Mouse (Mus musculus): ENCODE measurements at regions not wholly inside any gene's neighbourhood (a gene's known extent, or its start where the extent isn't known, plus 50 kb on each side); places are given as distances from the start of the nearest gene placed in this dataset.

- H3K9me3 ChIP-seq (replicated peaks; ENCODE audit: control insufficient read depth, low read length) = no peaks in the 10 kb centered on the region
- H3K4me3 ChIP-seq (ENCODE audit: low read depth, low read length) = no peak overlapping the region
- H3K9ac ChIP-seq (replicated peaks; ENCODE audit: low read length) = no peak overlapping the region
- no peak overlapping the region for H3K27ac ChIP-seq (replicated peaks; ENCODE audit: low read depth, low read length)
- peak; percentile 13 for DNase-seq (ENCODE audit: low spot score)
- H3K4me2 ChIP-seq (ENCODE audit: low read depth, low read length) = no peak overlapping the region
- H3K27me3 ChIP-seq (ENCODE audit: control insufficient read depth, insufficient read depth, low read length) = no peaks in the 10 kb centered on the region
- H3K4me1 ChIP-seq (ENCODE audit: control insufficient read depth, insufficient read depth, low read length) = no peaks in the 10 kb centered on the region
- ATAC-seq (replicated peaks; ENCODE audit: insufficient number of reproducible peaks, low FRiP score, low TSS enrichment, low read depth) = no peak
- no peaks in the 10 kb centered on the region for H3K36me3 ChIP-seq (replicated peaks; ENCODE audit: control insufficient read depth, insufficient read depth, low read depth, low read length)
These were observed 1188.4 kb upstream of the Nr2f1 start for GRCm38 (mm10) chr13:79387928-79388327.

GRCm38 (mm10) chr13:79341494-79341893 is 1141.9 kb upstream of the Nr2f1 start:
- Histone ChIP-seq H3K9ac (replicated peaks; ENCODE audit: low read length) (no peak overlapping the region), H3K4me2 (ENCODE audit: low read depth, low read length) (no peak overlapping the region), H3K4me1 (ENCODE audit: control insufficient read depth, insufficient read depth, low read length) (no peaks in the 10 kb centered on the region), H3K27me3 (ENCODE audit: control insufficient read depth, insufficient read depth, low read length) (no peaks in the 10 kb centered on the region), H3K36me3 (replicated peaks; ENCODE audit: control insufficient read depth, insufficient read depth, low read depth, low read length) (no peaks in the 10 kb centered on the region), H3K27ac (replicated peaks; ENCODE audit: low read depth, low read length) (no peak overlapping the region), H3K4me3 (ENCODE audit: low read depth, low read length) (no peak overlapping the region), H3K9me3 (replicated peaks; ENCODE audit: control insufficient read depth, low read length) (no peaks in the 10 kb centered on the region)
- DNase-seq (ENCODE audit: low spot score) (no peak), ATAC-seq (replicated peaks; ENCODE audit: insufficient number of reproducible peaks, low FRiP score, low TSS enrichment, low read depth) (no peak)
- 68% methylated on average over 8 of the region's 8 CpGs for WGBS

DNA sequence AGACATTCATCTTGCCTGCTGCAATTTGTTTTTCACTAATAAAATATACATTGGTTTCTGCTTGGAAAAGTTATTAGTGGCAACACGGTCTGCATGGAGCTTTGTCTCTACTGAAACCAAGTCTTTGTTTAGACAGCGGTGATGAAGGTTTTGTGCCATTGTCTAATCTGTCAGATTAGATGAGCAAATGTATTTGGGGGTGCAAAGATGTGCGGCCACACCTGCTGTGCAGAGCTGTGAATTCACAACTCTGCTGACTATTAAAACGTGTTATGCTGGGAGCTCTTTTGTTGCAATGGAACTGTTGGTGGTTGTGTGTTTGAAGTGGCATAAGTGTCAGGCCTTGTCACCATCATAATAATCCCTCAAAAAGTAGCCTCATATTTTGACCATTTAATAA is 1140.9 kb upstream of the Nr2f1 start:
- Histone ChIP-seq H3K9me3 (replicated peaks; ENCODE audit: control insufficient read depth, low read length) (no peaks in the 10 kb centered on the region), H3K36me3 (replicated peaks; ENCODE audit: control insufficient read depth, insufficient read depth, low read depth, low read length) (no peaks in the 10 kb centered on the region), H3K9ac (replicated peaks; ENCODE audit: low read length) (no peak overlapping the region), H3K4me3 (ENCODE audit: low read depth, low read length) (no peak overlapping the region), H3K4me1 (ENCODE audit: control insufficient read depth, insufficient read depth, low read length) (no peaks in the 10 kb centered on the region), H3K27me3 (ENCODE audit: control insufficient read depth, insufficient read depth, low read length) (no peaks in the 10 kb centered on the region), H3K27ac (replicated peaks; ENCODE audit: low read depth, low read length) (no peak overlapping the region), H3K4me2 (ENCODE audit: low read depth, low read length) (no peak overlapping the region)
- DNase-seq (ENCODE audit: low spot score) (no peak), ATAC-seq (replicated peaks; ENCODE audit: insufficient number of reproducible peaks, low FRiP score, low TSS enrichment, low read depth) (no peak)
- 72% methylated on average over 4 of the region's 4 CpGs for WGBS

- Histone ChIP-seq H3K4me3 (ENCODE audit: low read depth, low read length) (no peak overlapping the region), H3K9ac (replicated peaks; ENCODE audit: low read length) (no peak overlapping the region), H3K4me2 (ENCODE audit: low read depth, low read length) (no peak overlapping the region), H3K36me3 (replicated peaks; ENCODE audit: control insufficient read depth, insufficient read depth, low read depth, low read length) (no peaks in the 10 kb centered on the region), H3K9me3 (replicated peaks; ENCODE audit: control insufficient read depth, low read length) (no peaks in the 10 kb centered on the region), H3K27ac (replicated peaks; ENCODE audit: low read depth, low read length) (no peak overlapping the region), H3K4me1 (ENCODE audit: control insufficient read depth, insufficient read depth, low read length) (no peaks in the 10 kb centered on the region), H3K27me3 (ENCODE audit: control insufficient read depth, insufficient read depth, low read length) (no peaks in the 10 kb centered on the region)
- no peak for DNase-seq (ENCODE audit: low spot score)
- ATAC-seq (replicated peaks; ENCODE audit: insufficient number of reproducible peaks, low FRiP score, low TSS enrichment, low read depth) = no peak
- 42% methylated on average over 4 of the region's 4 CpGs for WGBS
These were observed 1140.2 kb upstream of the Nr2f1 start for GRCm38 (mm10) chr13:79339793-79340192.

GRCm38 (mm10) chr13:79320146-79320545 is 1120.6 kb upstream of the Nr2f1 start:
- H3K9ac ChIP-seq (replicated peaks; ENCODE audit: low read length) = no peak overlapping the region

DNA sequence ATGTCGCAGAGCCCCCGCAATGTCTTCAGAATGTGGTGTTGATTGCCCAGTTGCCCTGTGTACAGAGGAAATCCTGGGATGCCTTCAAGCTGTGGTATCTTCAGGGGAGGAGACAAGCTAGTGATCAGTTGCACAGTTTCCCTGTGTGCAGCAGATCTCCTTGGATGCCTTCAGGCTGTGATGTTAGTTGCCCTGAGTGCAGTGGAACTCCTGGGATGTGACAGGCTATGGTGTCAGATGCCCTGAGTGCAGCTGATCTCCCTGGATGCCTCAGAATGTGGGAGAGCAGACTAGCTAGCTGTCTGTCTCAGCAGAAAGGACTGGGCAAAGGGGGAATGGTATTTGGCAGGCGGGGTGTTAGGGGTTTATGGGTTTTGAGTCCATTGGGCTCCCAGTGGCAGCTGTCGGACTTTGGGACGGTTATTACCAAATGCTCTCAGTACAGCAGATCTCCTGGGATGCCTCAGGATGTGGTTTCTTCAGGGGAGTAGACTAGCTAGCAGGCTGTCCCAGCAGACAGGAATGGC is 1110.1 kb upstream of the Nr2f1 start:
- H3K27me3 ChIP-seq (ENCODE audit: control insufficient read depth, insufficient read depth, low read length) = no peaks in the 10 kb centered on the region
- H3K9me3 ChIP-seq (replicated peaks; ENCODE audit: control insufficient read depth, low read length) = no peaks in the 10 kb centered on the region
- ATAC-seq (replicated peaks; ENCODE audit: insufficient number of reproducible peaks, low FRiP score, low TSS enrichment, low read depth) = no peak
- no peaks in the 10 kb centered on the region for H3K36me3 ChIP-seq (replicated peaks; ENCODE audit: control insufficient read depth, insufficient read depth, low read depth, low read length)
- no peak overlapping the region for H3K9ac ChIP-seq (replicated peaks; ENCODE audit: low read length)
- H3K27ac ChIP-seq (replicated peaks; ENCODE audit: low read depth, low read length) = no peak overlapping the region
- 79% methylated on average over 5 of the region's 5 CpGs for WGBS
- H3K4me3 ChIP-seq (ENCODE audit: low read depth, low read length) = no peak overlapping the region
- no peaks in the 10 kb centered on the region for H3K4me1 ChIP-seq (ENCODE audit: control insufficient read depth, insufficient read depth, low read length)
- DNase-seq (ENCODE audit: low spot score) = no peak
- H3K4me2 ChIP-seq (ENCODE audit: low read depth, low read length) = no peak overlapping the region

More at GRCm38 (mm10) chr13:79320146-79320545, 1120.6 kb upstream of the Nr2f1 start:
- no peak for DNase-seq (ENCODE audit: low spot score)
- Histone ChIP-seq H3K4me3 (ENCODE audit: low read depth, low read length) (no peak overlapping the region), H3K4me2 (ENCODE audit: low read depth, low read length) (no peak overlapping the region), H3K9me3 (replicated peaks; ENCODE audit: control insufficient read depth, low read length) (no peaks in the 10 kb centered on the region), H3K36me3 (replicated peaks; ENCODE audit: control insufficient read depth, insufficient read depth, low read depth, low read length) (no peaks in the 10 kb centered on the region), H3K27me3 (ENCODE audit: control insufficient read depth, insufficient read depth, low read length) (no peaks in the 10 kb centered on the region), H3K27ac (replicated peaks; ENCODE audit: low read depth, low read length) (no peak overlapping the region), H3K4me1 (ENCODE audit: control insufficient read depth, insufficient read depth, low read length) (no peaks in the 10 kb centered on the region)
- 19% methylated on average over 2 of the region's 2 CpGs for WGBS
- ATAC-seq (replicated peaks; ENCODE audit: insufficient number of reproducible peaks, low FRiP score, low TSS enrichment, low read depth) = no peak

- ATAC-seq (replicated peaks; ENCODE audit: insufficient number of reproducible peaks, low FRiP score, low TSS enrichment, low read depth) (0 out of 2 replicates have a peak, but pooled peaks have one; percentile 56), DNase-seq (ENCODE audit: low spot score) (peak; percentile 23)
- no peak overlapping the region for H3K4me3 ChIP-seq (ENCODE audit: low read depth, low read length)
- H3K9ac ChIP-seq (replicated peaks; ENCODE audit: low read length) = no peak overlapping the region
- 53% methylated on average over 6 of the region's 6 CpGs for WGBS
- no peaks in the 10 kb centered on the region for H3K36me3 ChIP-seq (replicated peaks; ENCODE audit: control insufficient read depth, insufficient read depth, low read depth, low read length)
- no peaks in the 10 kb centered on the region for H3K9me3 ChIP-seq (replicated peaks; ENCODE audit: control insufficient read depth, low read length)
- H3K27ac ChIP-seq (replicated peaks; ENCODE audit: low read depth, low read length) = no peak overlapping the region
- H3K27me3 ChIP-seq (ENCODE audit: control insufficient read depth, insufficient read depth, low read length) = no peaks in the 10 kb centered on the region
- no peak overlapping the region for H3K4me2 ChIP-seq (ENCODE audit: low read depth, low read length)
- no peaks in the 10 kb centered on the region for H3K4me1 ChIP-seq (ENCODE audit: control insufficient read depth, insufficient read depth, low read length)
These were observed 1097.7 kb upstream of the Nr2f1 start for GRCm38 (mm10) chr13:79297225-79297710.

- Histone ChIP-seq H3K27ac (replicated peaks; ENCODE audit: low read depth, low read length) (no peak overlapping the region), H3K9me3 (replicated peaks; ENCODE audit: control insufficient read depth, low read length) (no peaks in the 10 kb centered on the region), H3K27me3 (ENCODE audit: control insufficient read depth, insufficient read depth, low read length) (no peaks in the 10 kb centered on the region), H3K4me3 (ENCODE audit: low read depth, low read length) (no peak overlapping the region), H3K36me3 (replicated peaks; ENCODE audit: control insufficient read depth, insufficient read depth, low read depth, low read length) (no peaks in the 10 kb centered on the region), H3K4me2 (ENCODE audit: low read depth, low read length) (no peak overlapping the region), H3K9ac (replicated peaks; ENCODE audit: low read length) (no peak overlapping the region), H3K4me1 (ENCODE audit: control insufficient read depth, insufficient read depth, low read length) (no peaks in the 10 kb centered on the region)
- WGBS = 91% methylated on average over 1 of the region's 1 CpGs
- DNase-seq (ENCODE audit: low spot score) (no peak), ATAC-seq (replicated peaks; ENCODE audit: insufficient number of reproducible peaks, low FRiP score, low TSS enrichment, low read depth) (no peak)
These were observed 1088.5 kb upstream of the Nr2f1 start for GRCm38 (mm10) chr13:79288022-79288421.
